Mouse (Mus musculus) heart, postnatal 25 days (tissue): ENCODE measurements around the gene Kcnh2. TPM values are rescaled to one million over a fixed set of nuclear protein-coding genes. Genes with fewer than 3 reads are reported as not detected.

Experiments
- DNase-seq: peaks from one replicate; pipeline ENCODE4 v3.0.0; 2022; ENCODE audit warnings: low spot score
- intact Hi-C: fragments of 180-260 bp; cut with DNase I; formaldehyde crosslinking; loops from one replicate; pipeline ENCODE4 v1.15.1; 2025
- total RNA-seq, 2 experiments: library from RNA; stranded (reverse); gene quantifications; 2 replicates each; pipeline ENCODE4 v1.2.3; 2021

Gene Kcnh2
- total RNA-seq, 2 experiments from 2014 or later, result 62.4 to 67.2 TPM

GRCm38 (mm10) chr5:24273683-24274621, 77.5 kb downstream of the Kcnh2 start:
- DNase-seq, result no peak

GRCm38 (mm10) chr5:24270941-24271340, 80.5 kb downstream of the Kcnh2 start:
- intact Hi-C loops, result no loop called here
- no peak for DNase-seq

More at GRCm38 (mm10) chr5:24273683-24274621, 77.5 kb downstream of the Kcnh2 start:
- intact Hi-C loops, result no loop called here

Other genes with a start within 250 kb of the Kcnh2 start
- gene Nupl2, start 186.6 kb downstream of the Kcnh2 start, total RNA-seq, result 1 to 10 TPM; 7.6 to 8.1 TPM
- gene Nos3, start 13.2 kb upstream of the Kcnh2 start, total RNA-seq, result 10 to 100 TPM; 24.1 to 28.1 TPM
- gene Atg9b, start 40.5 kb upstream of the Kcnh2 start, total RNA-seq, result 1 to 10 TPM in 1 of 2 experiments, under 1 TPM in 1; 0.42 to 1.2 TPM
- gene Abcb8, start 42.1 kb upstream of the Kcnh2 start, total RNA-seq, result 10 to 100 TPM; 82.8 to 83.7 TPM
- gene Asic3, start 61.8 kb upstream of the Kcnh2 start, total RNA-seq, result under 1 TPM in 1 of 2 experiments, not detected in 1; 0.17 TPM
- gene Cdk5, start 71.9 kb upstream of the Kcnh2 start, total RNA-seq, result 10 to 100 TPM; 19.2 to 22.8 TPM
- gene Slc4a2, start 72.2 kb upstream of the Kcnh2 start, total RNA-seq, result 10 to 100 TPM; 29.7 to 31.3 TPM
- gene Fastk, start 93.7 kb upstream of the Kcnh2 start, total RNA-seq, result 100 to 1,000 TPM; 275 to 314 TPM
- 10 to 100 TPM in 1 of 2 experiments, 1 to 10 TPM in 1; 9.1 to 12.0 TPM for gene Tmub1, start 96.2 kb upstream of the Kcnh2 start, total RNA-seq
- gene Agap3, start 100.6 kb upstream of the Kcnh2 start, total RNA-seq, result 10 to 100 TPM; 80.4 to 80.7 TPM
- gene Gbx1, start 175.6 kb upstream of the Kcnh2 start, total RNA-seq, result not detected
- 10 to 100 TPM; 85.1 to 85.9 TPM for gene Asb10, start 189.4 kb upstream of the Kcnh2 start, total RNA-seq
- not detected for gene 4931409K22Rik, start 205.2 kb upstream of the Kcnh2 start, total RNA-seq
- 10 to 100 TPM; 48.0 to 53.2 TPM for gene Abcf2, start 225.9 kb upstream of the Kcnh2 start, total RNA-seq
- 1 to 10 TPM; 7.8 to 9.7 TPM for gene Chpf2, start 235.1 kb upstream of the Kcnh2 start, total RNA-seq